Mouse (Mus musculus) heart, postnatal 14 days (tissue): ENCODE results near the gene Gm20458. TPM values are rescaled to one million over a fixed set of nuclear protein-coding genes. Genes with fewer than 3 reads are reported as not detected.
A peak's percentile ranks its signal among the peaks of the same experiment; 100 is the strongest.

Experiments used
- DNase-seq, 2 experiments: peaks; one replicate each; pipeline ENCODE4 v3.0.0; 2021 to 2022
- intact Hi-C: fragments of 180-260 bp; cut with DNase I; formaldehyde crosslinking; loops from one replicate; pipeline ENCODE4 v1.15.1; 2025
- total RNA-seq, 2 experiments: library from RNA; stranded (reverse); gene quantifications; 2 replicates each; pipeline ENCODE4 v1.2.3; 2021

Gene Gm20458
- total RNA-seq, 2 experiments from 2014 or later = 3.0 to 5.3 TPM

- DNase-seq = no peak
These were observed 27.4 kb upstream of the Gm20458 start for GRCm38 (mm10) chr2:164433278-164433895.

GRCm38 (mm10) chr2:164434681-164435080 lies 26.1 kb upstream of the Gm20458 start:
- DNase-seq = no peak
- intact Hi-C loops = no loop called here

More at GRCm38 (mm10) chr2:164433278-164433895, 27.4 kb upstream of the Gm20458 start:
- intact Hi-C loops = no loop called here

- intact Hi-C loops = no loop called here
- DNase-seq = no peak
These were observed 25.3 kb upstream of the Gm20458 start for GRCm38 (mm10) chr2:164435216-164436090.

GRCm38 (mm10) chr2:164436215-164436913 lies 24.4 kb upstream of the Gm20458 start:
- intact Hi-C loops = no loop called here

GRCm38 (mm10) chr2:164436961-164437360 lies 23.8 kb upstream of the Gm20458 start:
- no peak for DNase-seq
- intact Hi-C loops = no loop called here

More at GRCm38 (mm10) chr2:164436215-164436913, 24.4 kb upstream of the Gm20458 start:
- DNase-seq = no peak

- intact Hi-C loops = no loop called here
These were observed 23.1 kb upstream of the Gm20458 start for GRCm38 (mm10) chr2:164437710-164438109.

GRCm38 (mm10) chr2:164438257-164438656 lies 22.5 kb upstream of the Gm20458 start:
- intact Hi-C loops = no loop called here
- DNase-seq = no peak

More at GRCm38 (mm10) chr2:164437710-164438109, 23.1 kb upstream of the Gm20458 start:
- no peak for DNase-seq

GRCm38 (mm10) chr2:164439001-164439421 lies 21.8 kb upstream of the Gm20458 start:
- intact Hi-C loops = no loop called here
- peak in 1 of 2 experiments; percentile 30 for DNase-seq

- no peak for DNase-seq
- intact Hi-C loops = no loop called here
These were observed 20.5 kb upstream of the Gm20458 start for GRCm38 (mm10) chr2:164440314-164440713.

GRCm38 (mm10) chr2:164441155-164441554 lies 19.6 kb upstream of the Gm20458 start:
- no peak for DNase-seq
- intact Hi-C loops = no loop called here

GRCm38 (mm10) chr2:164441731-164442130 lies 19.0 kb upstream of the Gm20458 start:
- DNase-seq = no peak
- intact Hi-C loops = no loop called here

GRCm38 (mm10) chr2:164442315-164443050 lies 18.3 kb upstream of the Gm20458 start:
- intact Hi-C loops = no loop called here
- peak; percentile 54 to 60 for DNase-seq

- intact Hi-C loops = no loop called here
- peak; percentile 86 to 88 for DNase-seq
These were observed 17.7 kb upstream of the Gm20458 start for GRCm38 (mm10) chr2:164443051-164443437.

GRCm38 (mm10) chr2:164443460-164444000 lies 17.2 kb upstream of the Gm20458 start, which contains the start of gene Sdc4:
Gene Sdc4 (minus strand): TSS chr2:164443887.
- DNase-seq = peak; percentile 16 to 31
- intact Hi-C loops = no loop called here

- DNase-seq = no peak
- intact Hi-C loops = no loop called here
These were observed 16.1 kb upstream of the Gm20458 start for GRCm38 (mm10) chr2:164444701-164445100.

GRCm38 (mm10) chr2:164445399-164446085 lies 15.2 kb upstream of the Gm20458 start:
- intact Hi-C loops = no loop called here
- no peak for DNase-seq

GRCm38 (mm10) chr2:164446086-164446469 lies 14.7 kb upstream of the Gm20458 start:
- DNase-seq = no peak

GRCm38 (mm10) chr2:164448140-164448539 lies 12.6 kb upstream of the Gm20458 start:
- no peak for DNase-seq
- intact Hi-C loops = no loop called here

More at GRCm38 (mm10) chr2:164446086-164446469, 14.7 kb upstream of the Gm20458 start:
- intact Hi-C loops = no loop called here

- intact Hi-C loops = no loop called here
- DNase-seq = no peak
These were observed 11.8 kb upstream of the Gm20458 start for GRCm38 (mm10) chr2:164448921-164449320.
